Mouse (Mus musculus) liver, adult 2 months (tissue): ENCODE results near the gene Ndufs1. TPM values are rescaled to one million over a fixed set of nuclear protein-coding genes. Genes with fewer than 3 reads are reported as not detected.

Source experiments
- DNase-seq: peaks from one replicate; pipeline ENCODE4 v3.0.0-alpha.2; 2011; ENCODE audit warnings: low read depth, low spot score; ENCODE audit errors: extremely low read depth
- H3K27ac ChIP-seq: fragments of 200-500 bp; replicated peaks from 2 replicates; pipeline ENCODE4 v1.5.1; 2012; ENCODE audit warnings: low read depth, mild to moderate bottlenecking, control low read depth, inconsistent platforms, low read length; ENCODE audit not compliant: insufficient read depth
- H3K27me3 ChIP-seq: fragments of 200-500 bp; 2 replicates; pipeline ENCODE4 v1.6.1; 2012; ENCODE audit warnings: mild to moderate bottlenecking, moderate library complexity, low read length, inconsistent platforms; ENCODE audit not compliant: control insufficient read depth, insufficient read depth
- H3K36me3 ChIP-seq: fragments of 200-500 bp; 2 replicates; pipeline ENCODE4 v1.6.1; 2012; ENCODE audit warnings: low read length, inconsistent platforms; ENCODE audit not compliant: control insufficient read depth, insufficient read depth
- H3K4me1 ChIP-seq: fragments of 200-500 bp; 2 replicates; pipeline ENCODE4 v1.6.1; 2011; ENCODE audit warnings: low read length; ENCODE audit not compliant: control insufficient read depth, insufficient read depth
- H3K4me3 ChIP-seq: fragments of 200-500 bp; 2 replicates; pipeline ENCODE4 v1.5.1; 2011; ENCODE audit warnings: low read depth, mild to moderate bottlenecking, control low read depth, low read length, moderate library complexity; ENCODE audit not compliant: insufficient read depth
- H3K79me2 ChIP-seq: fragments of 200-500 bp; 2 replicates; pipeline ENCODE4 v1.6.1; 2012; ENCODE audit warnings: inconsistent platforms, mild to moderate bottlenecking, low read length, moderate library complexity; ENCODE audit not compliant: control insufficient read depth, insufficient read depth
- H3K9ac ChIP-seq: fragments of 200-500 bp; 2 replicates; pipeline ENCODE4 v1.6.1; 2012; ENCODE audit warnings: low read depth, mild to moderate bottlenecking, control low read depth, inconsistent platforms, low read length
- CTCF ChIP-seq: fragments of 200-500 bp; IDR thresholded peaks from 2 replicates; pipeline ENCODE4 v1.5.1; 2011; ENCODE audit warnings: low read depth, low read length, control low read depth
- POLR2A ChIP-seq: fragments of 200-500 bp; IDR thresholded peaks from 2 replicates; pipeline ENCODE4 v1.6.1; 2011; ENCODE audit warnings: low read length, control low read depth; ENCODE audit not compliant: insufficient read depth; ENCODE audit errors: extremely low read depth
- WGBS: fragments of 180-500 bp; shearing (Covaris S2); methylation state at CpG from one replicate; pipeline ENCODE4 v1.1.7; 2018; 5-methylcytosine and 5-hydroxymethylcytosine counted together
- polyA plus RNA-seq: library from polyadenylated mRNA; depleted of rRNA; stranded (reverse); fragments of >200 nt; gene quantifications from 2 replicates; pipeline ENCODE4 v1.2.3, GENCODE M21; 2012; rRNA removed
- total RNA-seq: library from RNA; depleted of rRNA; stranded (reverse); fragments of >200 nt; gene quantifications from 2 replicates; pipeline ENCODE4 v1.2.3, GENCODE M21; 2014; rRNA removed

The Ndufs1 gene
- total and polyA plus RNA-seq, 2 experiments, result 47.5 to 182 TPM

DNA sequence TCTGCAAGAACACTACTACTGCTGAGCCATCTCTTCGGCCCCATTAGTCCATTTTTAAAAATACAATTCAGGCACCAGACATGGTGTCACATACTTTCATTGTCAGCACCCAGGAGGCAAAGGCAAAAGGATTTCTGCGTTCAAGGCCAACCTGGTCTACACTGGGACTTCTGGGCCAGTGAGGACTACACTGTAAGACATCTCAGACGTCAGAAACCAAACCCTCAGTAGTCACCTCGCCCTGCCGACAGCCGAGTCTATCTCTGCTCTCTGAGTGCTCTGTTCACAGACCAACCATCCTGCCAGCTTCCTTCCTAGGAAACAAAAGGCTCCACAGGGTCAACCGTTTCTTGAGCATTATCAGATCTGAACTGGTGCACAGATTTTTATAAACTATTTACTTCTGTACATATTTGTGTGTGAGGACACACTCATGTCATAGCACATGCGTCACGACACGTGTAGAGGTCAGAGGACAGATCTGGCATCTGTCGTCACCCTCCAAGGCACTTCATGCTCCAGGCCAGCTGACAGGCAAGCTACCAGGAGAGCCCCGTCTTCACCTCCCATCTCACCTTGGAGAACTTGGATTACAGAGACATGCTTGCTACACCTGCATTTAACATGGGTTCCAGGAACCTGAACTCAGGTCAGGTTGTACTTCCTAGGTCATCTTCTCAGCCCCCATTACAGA is 73.7 kb downstream of the Ndufs1 start:
- 88% methylated on average over 12 of the region's 12 CpGs for WGBS
- peaks cover 33% of the 10 kb centered on the region for H3K36me3 ChIP-seq
- H3K9ac ChIP-seq, result no peak overlapping the region
- peaks cover 42% of the 10 kb centered on the region; the same call in 1 of the 2 replicates for H3K79me2 ChIP-seq
- DNase-seq, result no peak
- H3K4me1 ChIP-seq, result peaks cover under 1% of the 10 kb centered on the region; the same call in 1 of the 2 replicates
- no peak overlapping the region for H3K27ac ChIP-seq
- no peak overlapping the region for H3K4me3 ChIP-seq
- TF ChIP-seq CTCF (no peak), POLR2A (no peak)
- no peaks in the 10 kb centered on the region for H3K27me3 ChIP-seq

- Histone ChIP-seq H3K9ac (no peak overlapping the region), H3K36me3 (peaks cover 45% of the 10 kb centered on the region), H3K4me3 (no peak overlapping the region), H3K27ac (no peak overlapping the region), H3K27me3 (no peaks in the 10 kb centered on the region), H3K79me2 (peaks cover 38% of the 10 kb centered on the region; the same call in 1 of the 2 replicates), H3K4me1 (no peaks in the 10 kb centered on the region)
- WGBS, result 96% methylated on average over 8 of the region's 8 CpGs
- DNase-seq, result no peak
- no peak for TF ChIP-seq POLR2A
- TF ChIP-seq CTCF, result no peak
Observed at GRCm38 (mm10) chr1:63100196-63100595, 76.4 kb downstream of the Ndufs1 start.

DNA sequence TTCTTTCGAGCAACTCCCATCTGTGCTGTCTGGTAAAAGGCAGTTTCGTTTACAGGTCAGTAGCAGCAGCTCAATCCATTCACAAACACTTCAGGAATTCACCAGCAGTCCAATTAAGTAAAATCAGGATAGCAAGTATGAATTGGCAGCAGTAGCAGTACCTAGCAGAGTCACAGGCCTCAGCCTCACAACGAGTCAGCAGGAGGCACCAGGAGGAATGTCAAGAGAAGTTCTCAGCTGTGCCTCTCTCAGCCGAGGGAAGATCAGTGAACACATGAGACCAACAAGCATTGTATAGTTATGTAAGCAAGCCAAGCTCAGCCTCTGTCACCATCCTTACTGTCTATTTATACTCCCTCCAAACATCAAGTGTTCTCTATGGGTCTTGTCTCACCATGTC is 77.8 kb downstream of the Ndufs1 start:
- H3K4me3 ChIP-seq, result no peak overlapping the region
- peaks cover 50% of the 10 kb centered on the region for H3K36me3 ChIP-seq
- H3K9ac ChIP-seq, result no peak overlapping the region
- H3K4me1 ChIP-seq, result no peaks in the 10 kb centered on the region
- DNase-seq, result no peak
- no peak overlapping the region for H3K27ac ChIP-seq
- TF ChIP-seq CTCF, result no peak
- no peak for TF ChIP-seq POLR2A
- no peaks in the 10 kb centered on the region for H3K27me3 ChIP-seq
- peaks cover 32% of the 10 kb centered on the region; the same call in 1 of the 2 replicates for H3K79me2 ChIP-seq
- 81% methylated on average over 4 of the region's 4 CpGs for WGBS

- Histone ChIP-seq H3K27me3 (no peaks in the 10 kb centered on the region), H3K4me3 (no peak overlapping the region), H3K9ac (no peak overlapping the region), H3K4me1 (no peaks in the 10 kb centered on the region), H3K79me2 (peaks cover 26% of the 10 kb centered on the region; the same call in 1 of the 2 replicates), H3K36me3 (peaks cover 52% of the 10 kb centered on the region), H3K27ac (no peak overlapping the region)
- 84% methylated on average over 5 of the region's 5 CpGs for WGBS
- TF ChIP-seq CTCF, result no peak
- TF ChIP-seq POLR2A, result no peak
- DNase-seq, result no peak
Observed at GRCm38 (mm10) chr1:63096071-63096470, 80.6 kb downstream of the Ndufs1 start.

Other genes with a start within 250 kb of the Ndufs1 start
- gene Ino80d, start 62.2 kb downstream of the Ndufs1 start, total RNA-seq, result 5.3 and 6.3 TPM in 2 replicates
- gene Ino80d, start 62.2 kb downstream of the Ndufs1 start, polyA plus RNA-seq, result 3.6 and 5.2 TPM in 2 replicates
- 222 and 232 TPM in 2 replicates for gene Eef1b2, start within 50 bp of the Ndufs1 start, total RNA-seq
- 174 and 202 TPM in 2 replicates for gene Eef1b2, start within 50 bp of the Ndufs1 start, polyA plus RNA-seq
- not detected in 2 replicates for gene Gpr1, start 37.7 kb upstream of the Ndufs1 start, total RNA-seq
- gene Gpr1, start 37.7 kb upstream of the Ndufs1 start, polyA plus RNA-seq, result not detected in 2 replicates
- under 0.01 and 0.07 TPM in 2 replicates for gene Zdbf2, start 96.4 kb upstream of the Ndufs1 start, total RNA-seq
- not detected in 2 replicates for gene Zdbf2, start 96.4 kb upstream of the Ndufs1 start, polyA plus RNA-seq